Mouse (Mus musculus) lung, postnatal 14 days (tissue): ENCODE measurements around the gene S100a7a.
A peak's percentile ranks its signal among the peaks of the same experiment; 100 is the strongest.

Experiments used
- DNase-seq: peaks from one replicate; pipeline ENCODE4 v3.0.0; 2021

S100a7a gene

GRCm38 (mm10) chr3:90629298-90629697 lies 24.5 kb upstream of the S100a7a start:
- no peak for DNase-seq

GRCm38 (mm10) chr3:90631984-90632383 lies 21.8 kb upstream of the S100a7a start:
- DNase-seq, result no peak

GRCm38 (mm10) chr3:90638511-90639275 lies 15.1 kb upstream of the S100a7a start:
- no peak for DNase-seq

GRCm38 (mm10) chr3:90639511-90640154 lies 14.2 kb upstream of the S100a7a start:
- peak; percentile 48 for DNase-seq

GRCm38 (mm10) chr3:90640981-90641380 lies 12.8 kb upstream of the S100a7a start:
- DNase-seq, result no peak

- peak; percentile 70 for DNase-seq
These were observed 9.6 kb upstream of the S100a7a start for GRCm38 (mm10) chr3:90644220-90644619.

- no peak for DNase-seq
These were observed 6.5 kb upstream of the S100a7a start for GRCm38 (mm10) chr3:90647291-90647690.

GRCm38 (mm10) chr3:90648981-90649380 lies 4.8 kb upstream of the S100a7a start:
- no peak for DNase-seq

- no peak for DNase-seq
These were observed 4.0 kb upstream of the S100a7a start for GRCm38 (mm10) chr3:90649832-90650231.

GRCm38 (mm10) chr3:90652878-90653508 lies 824 bp upstream of the S100a7a start:
- DNase-seq, result peak; percentile 82

- no peak for DNase-seq
These were observed 3.6 kb downstream of the S100a7a start for GRCm38 (mm10) chr3:90657405-90657804.

- no peak for DNase-seq
These were observed 5.7 kb downstream of the S100a7a start for GRCm38 (mm10) chr3:90659364-90660044.

GRCm38 (mm10) chr3:90664219-90664618 lies 10.4 kb downstream of the S100a7a start:
- DNase-seq, result peak; percentile 6

GRCm38 (mm10) chr3:90668846-90669245 lies 15.0 kb downstream of the S100a7a start, which contains the start of gene S100a8:
Gene S100a8 (plus strand): TSS chr3:90668978.
- peak; percentile 62 for DNase-seq

GRCm38 (mm10) chr3:90678656-90679055 lies 24.8 kb downstream of the S100a7a start:
- no peak for DNase-seq

GRCm38 (mm10) chr3:90683929-90684328 lies 30.1 kb downstream of the S100a7a start:
- no peak for DNase-seq

GRCm38 (mm10) chr3:90686835-90687234 lies 33.0 kb downstream of the S100a7a start:
- no peak for DNase-seq

- no peak for DNase-seq
These were observed 39.7 kb downstream of the S100a7a start for GRCm38 (mm10) chr3:90693496-90693895.

- DNase-seq, result no peak
These were observed 41.8 kb downstream of the S100a7a start, which contains the start of gene S100a9 for GRCm38 (mm10) chr3:90695613-90696012. Gene S100a9 (minus strand): TSS chr3:90695721.

GRCm38 (mm10) chr3:90702244-90702643 lies 48.4 kb downstream of the S100a7a start:
- DNase-seq, result no peak
